8 mouse cellular contexts compared by ENCODE assay signal in genomic region chr7:27227676-27228075, GRCm38 (mm10). TPM values are rescaled to one million over a fixed set of nuclear protein-coding genes. Genes with fewer than 3 reads are reported as not detected.
DNase-seq lines count a peak whose midpoint lies in the region; ATAC-seq and TF ChIP-seq lines count a peak whose summit lies in the region.

No protein-coding gene starts in this region.

- H3K9ac ChIP-seq in kidney, embryonic 14.5 days (ENCODE audit: low read depth, low read length) = peak overlapping the region; percentile 81
- H3K9ac ChIP-seq in limb, embryonic 12.5 days (replicated peaks) = peak overlapping the region; percentile 80
- peak overlapping the region; percentile 92 for H3K9ac ChIP-seq in neural tube, embryonic 13.5 days

- no peaks in the 10 kb centered on the region for H3K9me3 ChIP-seq in kidney, embryonic 14.5 days (ENCODE audit: control insufficient read depth, low read length)
- no peaks in the 10 kb centered on the region for H3K9me3 ChIP-seq in limb, embryonic 12.5 days
- H3K9me3 ChIP-seq in neural tube, embryonic 13.5 days = no peaks in the 10 kb centered on the region

- no peak overlapping the region; the same call in 1 of the 2 replicates for H3K27ac ChIP-seq in kidney, embryonic 14.5 days (ENCODE audit: low read depth, low read length)
- H3K27ac ChIP-seq in embryonic fibroblast, embryonic 13.5 days (ENCODE audit: insufficient read depth, low read length) = peak overlapping the region; percentile 47
- H3K27ac ChIP-seq in limb, embryonic 12.5 days = peak overlapping the region; percentile 88; the same call in 1 of the 2 replicates
- peak overlapping the region; percentile 87 for H3K27ac ChIP-seq in neural tube, embryonic 13.5 days (replicated peaks)

- H3K27me3 ChIP-seq in kidney, embryonic 14.5 days (ENCODE audit: control insufficient read depth, insufficient read depth, low read length) = no peaks in the 10 kb centered on the region
- H3K27me3 ChIP-seq in limb, embryonic 12.5 days = no peaks in the 10 kb centered on the region
- H3K27me3 ChIP-seq in neural tube, embryonic 13.5 days = no peaks in the 10 kb centered on the region

- TF ChIP-seq POLR2A in embryonic fibroblast, embryonic 13.5 days (IDR thresholded peaks at IDR 0.05; ENCODE audit: low read depth, low read length) = no peak

- no peak for TF ChIP-seq CTCF in embryonic fibroblast, embryonic 13.5 days (IDR thresholded peaks at IDR 0.05; ENCODE audit: borderline replicate concordance, insufficient read depth, low read length)

- WGBS in kidney, embryonic 14.5 days = 4% methylated on average over 10 of the region's 10 CpGs
- WGBS in limb, embryonic 12.5 days = 4% methylated on average over 10 of the region's 10 CpGs
- 6% methylated on average over 10 of the region's 10 CpGs for WGBS in neural tube, embryonic 13.5 days

- H3K36me3 ChIP-seq in kidney, embryonic 14.5 days (ENCODE audit: control insufficient read depth, insufficient read depth, low read length) = no peaks in the 10 kb centered on the region; the same call in 1 of the 2 replicates
- no peaks in the 10 kb centered on the region for H3K36me3 ChIP-seq in limb, embryonic 12.5 days
- peaks cover 7% of the 10 kb centered on the region; the same call in 1 of the 2 replicates for H3K36me3 ChIP-seq in neural tube, embryonic 13.5 days

- H3K4me1 ChIP-seq in kidney, embryonic 14.5 days (ENCODE audit: control insufficient read depth, insufficient read depth, low read length) = peaks cover 36% of the 10 kb centered on the region
- H3K4me1 ChIP-seq in embryonic fibroblast, embryonic 13.5 days (ENCODE audit: control insufficient read depth, insufficient read depth, low read length) = peaks cover 18% of the 10 kb centered on the region
- peaks cover 54% of the 10 kb centered on the region for H3K4me1 ChIP-seq in limb, embryonic 12.5 days (replicated peaks)
- H3K4me1 ChIP-seq in neural tube, embryonic 13.5 days (replicated peaks) = peaks cover 59% of the 10 kb centered on the region

- H3K4me2 ChIP-seq in kidney, embryonic 14.5 days (replicated peaks; ENCODE audit: low read depth, low read length) = peak overlapping the region; percentile 89
- H3K4me2 ChIP-seq in limb, embryonic 12.5 days = peak overlapping the region; percentile 87
- peak overlapping the region; percentile 97 for H3K4me2 ChIP-seq in neural tube, embryonic 13.5 days

- DNase-seq in kidney, postnatal 25 days = no peak
- peak; percentile 45 for DNase-seq in adipocyte (ENCODE audit: low spot score)
- DNase-seq in layer of hippocampus, postnatal 14 days (ENCODE audit: low spot score in 2 of 2) = no peak
- DNase-seq in thymus, postnatal 4 days = no peak

- peak overlapping the region; percentile 91 for H3K4me3 ChIP-seq in kidney, embryonic 14.5 days (ENCODE audit: low read length)
- peak overlapping the region; percentile 64 for H3K4me3 ChIP-seq in embryonic fibroblast, embryonic 13.5 days (ENCODE audit: insufficient read depth, low read length)
- peak overlapping the region; percentile 86 for H3K4me3 ChIP-seq in limb, embryonic 12.5 days (replicated peaks)
- H3K4me3 ChIP-seq in neural tube, embryonic 13.5 days = peak overlapping the region; percentile 89

- 0 out of 2 replicates have a peak, but pooled peaks have one; percentile 0 for ATAC-seq in kidney, embryonic 14.5 days (ENCODE audit: low FRiP score, low TSS enrichment)
- 0 out of 2 replicates have a peak, but pooled peaks have one; percentile 6 for ATAC-seq in limb, embryonic 12.5 days (ENCODE audit: insufficient number of reproducible peaks, insufficient read depth, low FRiP score, low TSS enrichment, low read depth)
- ATAC-seq in neural tube, embryonic 13.5 days (ENCODE audit: low read depth) = peak; percentile 6

RNA-seq across cellular contexts. Expression of gene Itpkc, which starts 0.8 kb away (rescaled TPM):
- 4.2 and 5.2 TPM in 2 replicates for polyA plus RNA-seq in kidney, embryonic 14.5 days (2014; fragmentation: Nextera tagmentation; extraction: Ambion mirVana)
- polyA plus RNA-seq in embryonic fibroblast, embryonic 13.5 days (2011; ENCODE audit: insufficient read length, low read depth, missing spikeins) = 8.3 and 8.7 TPM in 2 replicates
- polyA plus RNA-seq in limb, embryonic 12.5 days (2016; fragmentation: Nextera tagmentation; extraction: Ambion mirVana) = 9.3 and 9.5 TPM in 2 replicates
- polyA plus RNA-seq in neural tube, embryonic 13.5 days (2015; fragmentation: Nextera tagmentation; extraction: Ambion mirVana) = 5.1 and 7.5 TPM in 2 replicates
- total RNA-seq in layer of hippocampus, postnatal 14 days (2021) = 1 to 10 TPM; 7.3 to 8.0 TPM

RNA-seq across cellular contexts. Expression of gene Coq8b, which starts 5.1 kb away (rescaled TPM):
- 15.9 and 17.1 TPM in 2 replicates for polyA plus RNA-seq in kidney, embryonic 14.5 days (2014; fragmentation: Nextera tagmentation; extraction: Ambion mirVana)
- 19.4 and 21.6 TPM in 2 replicates for polyA plus RNA-seq in embryonic fibroblast, embryonic 13.5 days (2011; ENCODE audit: insufficient read length, low read depth, missing spikeins)
- polyA plus RNA-seq in limb, embryonic 12.5 days (2016; fragmentation: Nextera tagmentation; extraction: Ambion mirVana) = 15.7 and 16.6 TPM in 2 replicates
- polyA plus RNA-seq in neural tube, embryonic 13.5 days (2015; fragmentation: Nextera tagmentation; extraction: Ambion mirVana) = 22.2 and 22.6 TPM in 2 replicates
- total RNA-seq in layer of hippocampus, postnatal 14 days (2021) = 10 to 100 TPM; 27.1 to 30.9 TPM

RNA-seq across cellular contexts. Expression of gene Numbl, which starts 30.6 kb away (rescaled TPM):
- polyA plus RNA-seq in kidney, embryonic 14.5 days (2014; fragmentation: Nextera tagmentation; extraction: Ambion mirVana) = 9.1 and 10.8 TPM in 2 replicates
- 47.6 and 51.7 TPM in 2 replicates for polyA plus RNA-seq in embryonic fibroblast, embryonic 13.5 days (2011; ENCODE audit: insufficient read length, low read depth, missing spikeins)
- polyA plus RNA-seq in limb, embryonic 12.5 days (2016; fragmentation: Nextera tagmentation; extraction: Ambion mirVana) = 25.3 and 26.5 TPM in 2 replicates
- polyA plus RNA-seq in neural tube, embryonic 13.5 days (2015; fragmentation: Nextera tagmentation; extraction: Ambion mirVana) = 52.8 and 55.3 TPM in 2 replicates
- total RNA-seq in layer of hippocampus, postnatal 14 days (2021) = 100 to 1,000 TPM; 144 to 148 TPM

RNA-seq across cellular contexts. Expression of gene Snrpa, which starts 31.6 kb away (rescaled TPM):
- 322 and 327 TPM in 2 replicates for polyA plus RNA-seq in kidney, embryonic 14.5 days (2014; fragmentation: Nextera tagmentation; extraction: Ambion mirVana)
- 117 and 153 TPM in 2 replicates for polyA plus RNA-seq in embryonic fibroblast, embryonic 13.5 days (2011; ENCODE audit: insufficient read length, low read depth, missing spikeins)
- polyA plus RNA-seq in limb, embryonic 12.5 days (2016; fragmentation: Nextera tagmentation; extraction: Ambion mirVana) = 294 and 321 TPM in 2 replicates
- polyA plus RNA-seq in neural tube, embryonic 13.5 days (2015; fragmentation: Nextera tagmentation; extraction: Ambion mirVana) = 206 and 216 TPM in 2 replicates
- total RNA-seq in layer of hippocampus, postnatal 14 days (2021) = 10 to 100 TPM; 83.8 to 84.1 TPM

RNA-seq across cellular contexts. Expression of gene BC024978, which starts 32.1 kb away (rescaled TPM):
- polyA plus RNA-seq in kidney, embryonic 14.5 days (2014; fragmentation: Nextera tagmentation; extraction: Ambion mirVana) = 2.9 and 4.5 TPM in 2 replicates
- 7.3 and 7.7 TPM in 2 replicates for polyA plus RNA-seq in embryonic fibroblast, embryonic 13.5 days (2011; ENCODE audit: insufficient read length, low read depth, missing spikeins)
- polyA plus RNA-seq in limb, embryonic 12.5 days (2016; fragmentation: Nextera tagmentation; extraction: Ambion mirVana) = 4.0 and 4.1 TPM in 2 replicates
- polyA plus RNA-seq in neural tube, embryonic 13.5 days (2015; fragmentation: Nextera tagmentation; extraction: Ambion mirVana) = 3.4 and 4.0 TPM in 2 replicates
- total RNA-seq in layer of hippocampus, postnatal 14 days (2021) = 10 to 100 TPM; 23.7 to 24.3 TPM
